Mouse (Mus musculus) forebrain, embryonic 14.5 days (tissue): Measurements from ENCODE around the gene Myocos. TPM values are rescaled to one million over a fixed set of nuclear protein-coding genes. Genes with fewer than 3 reads are reported as not detected.
A peak's percentile ranks its signal among the peaks of the same experiment; 100 is the strongest.
"Not testable (repeated sequence)": the region's sequence is repeated elsewhere in the genome, so short reads cannot be mapped to it uniquely, and the experiment has no call there.

Experiments used
- ATAC-seq: fragments of 200-750 bp; cut with Nextera tagmentation; 2 replicates; pipeline ENCODE4 v1.8.0; 2017; ENCODE audit warnings: mild to moderate bottlenecking, moderate library complexity
- DNase-seq: peaks from one replicate; pipeline ENCODE4 v3.0.0-alpha.2; 2015; ENCODE audit warnings: low spot score
- H3K27ac ChIP-seq: fragments of 300-500 bp; sonication (generic); 2 replicates; pipeline ENCODE4 v1.5.1; 2014; ENCODE audit warnings: low read depth, mild to moderate bottlenecking, control low read depth, low read length, moderate library complexity
- H3K27me3 ChIP-seq: fragments of 300-500 bp; sonication (generic); replicated peaks from 2 replicates; pipeline ENCODE4 v1.6.1; 2014; ENCODE audit warnings: low read length, control low read depth, mixed read lengths; ENCODE audit not compliant: control insufficient read depth, insufficient read depth
- H3K36me3 ChIP-seq: fragments of 300-500 bp; sonication (generic); 2 replicates; pipeline ENCODE4 v1.6.1; 2014; ENCODE audit warnings: low read length, control low read depth; ENCODE audit not compliant: control insufficient read depth, insufficient read depth
- H3K4me1 ChIP-seq: fragments of 300-500 bp; sonication (generic); 2 replicates; pipeline ENCODE4 v1.6.1; 2014; ENCODE audit warnings: antibody characterized with exemption, low read length, control low read depth; ENCODE audit not compliant: control insufficient read depth, insufficient read depth
- H3K4me2 ChIP-seq: fragments of 300-500 bp; sonication (generic); 2 replicates; pipeline ENCODE4 v1.6.1; 2014; ENCODE audit warnings: mild to moderate bottlenecking, control low read depth, low read length
- H3K4me3 ChIP-seq: fragments of 300-500 bp; sonication (generic); 2 replicates; pipeline ENCODE4 v1.5.1; 2014; ENCODE audit warnings: low read depth, low read length, control low read depth
- H3K9ac ChIP-seq: fragments of 300-500 bp; sonication (generic); 2 replicates; pipeline ENCODE4 v1.6.1; 2014; ENCODE audit warnings: mild to moderate bottlenecking, low read length, control low read depth, moderate library complexity
- H3K9me3 ChIP-seq: fragments of 300-500 bp; sonication (generic); replicated peaks from 2 replicates; pipeline ENCODE4 v1.6.1; 2016; ENCODE audit warnings: low read length, control low read depth, mixed read lengths; ENCODE audit not compliant: control insufficient read depth
- WGBS: fragments of 180-500 bp; shearing (Covaris S2); extraction: QIAGEN DNeasy Blood & Tissue Kit; methylation state at CpG from one replicate; pipeline ENCODE4 v1.1.7; 2014; 5-methylcytosine and 5-hydroxymethylcytosine counted together
- polyA plus RNA-seq: library from polyadenylated mRNA; unstranded; fragments of >200 nt; fragmentation: Nextera tagmentation; extraction: Ambion mirVana; gene quantifications from 2 replicates; pipeline ENCODE4 v1.2.1, GENCODE M21; 2014

The Myocos gene
- polyA plus RNA-seq, 1 experiment from 2014 or later, result not detected

DNA sequence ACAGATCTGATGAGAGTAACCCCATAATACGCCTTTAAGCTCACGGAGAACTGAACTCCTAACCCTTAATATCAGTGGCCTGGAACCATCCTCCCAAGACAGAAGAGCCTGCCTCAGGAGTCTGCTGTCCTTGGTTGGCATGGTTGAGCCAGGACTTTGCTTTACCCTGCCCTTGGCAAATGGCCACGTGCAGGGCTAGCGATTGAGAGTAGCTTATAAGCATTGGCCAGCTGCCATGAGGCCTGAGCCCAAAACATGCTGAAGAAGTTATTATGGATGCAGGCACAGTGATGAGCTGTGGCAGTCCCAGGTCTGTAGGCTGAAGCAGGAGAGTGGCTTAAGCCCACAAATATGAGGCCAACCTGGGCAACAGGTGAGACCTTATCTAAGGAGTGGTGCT is 30.2 kb downstream of the Myocos start:
- H3K9ac ChIP-seq, H3K4me3 ChIP-seq, H3K4me2 ChIP-seq, DNase-seq, H3K27me3 ChIP-seq, H3K27ac ChIP-seq, H3K4me1 ChIP-seq, ATAC-seq, H3K9me3 ChIP-seq, H3K36me3 ChIP-seq: not testable (repeated sequence)
- WGBS, result 82% methylated on average over 4 of the region's 4 CpGs

DNA sequence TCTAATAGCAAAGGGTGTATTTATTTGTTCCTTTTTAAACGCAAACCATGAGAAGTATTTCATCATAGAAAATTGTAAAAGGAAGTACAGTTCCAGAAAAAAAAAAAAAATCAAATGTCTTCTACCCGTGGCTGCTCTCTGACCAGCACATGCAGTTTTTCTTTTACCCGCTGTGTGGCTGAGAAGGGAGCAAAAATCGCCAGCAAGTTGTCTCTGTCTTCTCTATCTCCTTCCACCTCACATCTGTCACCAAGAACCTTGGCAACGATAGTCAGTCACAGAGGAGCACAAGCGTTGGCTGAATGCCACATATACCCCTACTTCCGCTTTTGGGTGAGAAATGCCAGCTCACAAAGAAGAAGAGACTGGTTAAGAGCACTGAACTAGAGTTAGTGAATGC is 32.8 kb downstream of the Myocos start:
- no peaks in the 10 kb centered on the region for H3K9me3 ChIP-seq
- no peak overlapping the region for H3K4me3 ChIP-seq
- 56% methylated on average over 7 of the region's 7 CpGs for WGBS
- no peak overlapping the region for H3K27ac ChIP-seq
- DNase-seq, result peak; percentile 63
- H3K27me3 ChIP-seq, result no peaks in the 10 kb centered on the region
- H3K36me3 ChIP-seq, result no peaks in the 10 kb centered on the region
- peak; percentile 32; the same call in 1 of the 2 replicates for ATAC-seq
- no peaks in the 10 kb centered on the region for H3K4me1 ChIP-seq
- H3K4me2 ChIP-seq, result no peak overlapping the region
- no peak overlapping the region for H3K9ac ChIP-seq

DNA sequence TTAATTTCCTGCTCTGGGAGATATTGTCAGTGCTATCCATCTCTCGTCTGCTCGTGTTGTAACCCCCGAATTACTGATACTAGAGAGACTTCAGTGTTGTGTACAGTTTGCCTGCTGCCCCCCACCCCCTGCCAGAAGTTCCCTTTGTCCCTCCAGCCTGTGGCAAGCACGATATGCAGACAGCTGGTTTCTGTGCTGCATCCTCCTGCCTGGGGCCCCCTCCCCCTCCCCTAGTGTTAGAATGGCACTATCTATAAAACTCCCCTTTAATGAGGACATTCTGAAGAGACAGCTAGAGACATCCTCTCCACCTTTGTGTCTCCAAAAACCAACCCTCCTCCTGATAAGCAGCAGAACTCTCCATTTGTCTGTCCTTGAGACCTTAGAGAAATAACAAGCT is 34.1 kb downstream of the Myocos start:
- Histone ChIP-seq H3K27ac (no peak overlapping the region), H3K27me3 (no peaks in the 10 kb centered on the region), H3K4me3 (no peak overlapping the region), H3K4me1 (no peaks in the 10 kb centered on the region), H3K9ac (no peak overlapping the region), H3K9me3 (no peaks in the 10 kb centered on the region), H3K4me2 (no peak overlapping the region), H3K36me3 (no peaks in the 10 kb centered on the region)
- ATAC-seq, result no peak
- DNase-seq, result no peak
- 51% methylated on average over 4 of the region's 4 CpGs for WGBS

DNA sequence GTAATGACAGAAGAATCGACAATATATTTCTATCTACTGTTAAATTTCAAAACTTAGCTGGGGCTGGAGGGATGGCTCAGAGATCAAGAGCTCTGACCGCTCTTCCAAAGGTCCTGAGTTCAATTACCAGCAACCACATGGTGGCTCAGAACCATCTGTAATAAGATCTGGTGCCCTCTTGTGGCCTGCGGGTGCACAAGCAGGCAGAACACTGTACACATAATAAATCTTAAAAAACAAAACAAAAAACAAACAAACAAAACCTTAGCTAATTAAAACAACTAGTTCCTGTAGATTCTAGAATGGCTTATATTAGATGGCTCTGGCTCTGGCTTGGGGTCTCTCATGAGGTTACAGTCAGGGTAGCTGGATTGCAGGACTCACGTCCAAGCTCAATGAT is 37.5 kb downstream of the Myocos start:
- 71% methylated on average over 4 of the region's 4 CpGs for WGBS
- ATAC-seq, result no peak

DNA sequence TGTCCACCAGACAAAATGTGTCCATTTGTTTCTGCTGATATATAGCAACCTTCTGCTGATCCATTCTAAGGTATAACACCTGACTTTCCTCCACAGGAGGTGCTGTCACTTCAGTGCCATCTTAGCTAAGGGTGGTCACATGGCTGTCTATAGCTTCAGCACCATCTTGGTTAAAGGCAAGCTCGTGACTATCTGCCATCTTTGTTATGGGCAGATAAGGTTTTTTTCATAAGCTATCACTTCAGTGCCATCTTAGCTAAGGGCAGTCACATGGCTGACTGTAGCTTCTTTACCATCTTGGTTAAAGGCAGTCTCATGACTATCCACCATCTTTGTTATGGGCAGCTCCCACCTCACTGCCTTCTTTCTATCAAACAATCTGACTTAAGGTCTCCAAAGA is 42.5 kb downstream of the Myocos start:
- Histone ChIP-seq H3K4me3 (no peak overlapping the region), H3K27ac (no peak overlapping the region), H3K9ac (no peak overlapping the region), H3K36me3 (no peaks in the 10 kb centered on the region), H3K27me3 (no peaks in the 10 kb centered on the region), H3K4me2 (no peak overlapping the region), H3K4me1 (no peaks in the 10 kb centered on the region), H3K9me3 (no peaks in the 10 kb centered on the region)
- WGBS, result 72% methylated on average over 1 of the region's 1 CpGs
- DNase-seq, result peak; percentile 84
- ATAC-seq, result peak; percentile 96

More for the DNA sequence above, 37.5 kb downstream of the Myocos start:
- Histone ChIP-seq H3K27me3 (no peaks in the 10 kb centered on the region), H3K4me2 (no peak overlapping the region), H3K4me3 (no peak overlapping the region), H3K36me3 (no peaks in the 10 kb centered on the region), H3K4me1 (no peaks in the 10 kb centered on the region), H3K27ac (no peak overlapping the region), H3K9ac (no peak overlapping the region), H3K9me3 (no peaks in the 10 kb centered on the region)
- DNase-seq, result no peak

DNA sequence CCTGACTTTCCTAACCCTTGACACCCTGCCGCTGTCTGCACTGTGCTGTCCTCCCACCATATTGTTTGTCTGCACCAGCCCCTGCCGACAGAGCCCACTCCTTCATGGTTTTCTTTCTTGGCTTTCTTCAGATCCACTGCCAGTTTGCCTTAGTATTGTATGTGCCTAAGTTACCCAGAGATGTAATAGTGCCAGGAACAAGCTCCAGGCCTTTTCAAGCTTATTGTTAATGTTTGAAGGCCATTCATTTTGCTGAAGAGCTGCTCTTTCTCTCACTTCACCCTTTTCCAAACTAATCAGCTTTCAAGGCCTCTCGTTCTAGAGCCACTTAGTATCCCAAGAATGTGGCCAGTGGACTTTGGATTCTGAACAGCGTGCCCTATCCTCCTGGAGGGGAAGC is 46.8 kb downstream of the Myocos start:
- peak; percentile 32 for DNase-seq
- no peak overlapping the region for H3K4me2 ChIP-seq

DNA sequence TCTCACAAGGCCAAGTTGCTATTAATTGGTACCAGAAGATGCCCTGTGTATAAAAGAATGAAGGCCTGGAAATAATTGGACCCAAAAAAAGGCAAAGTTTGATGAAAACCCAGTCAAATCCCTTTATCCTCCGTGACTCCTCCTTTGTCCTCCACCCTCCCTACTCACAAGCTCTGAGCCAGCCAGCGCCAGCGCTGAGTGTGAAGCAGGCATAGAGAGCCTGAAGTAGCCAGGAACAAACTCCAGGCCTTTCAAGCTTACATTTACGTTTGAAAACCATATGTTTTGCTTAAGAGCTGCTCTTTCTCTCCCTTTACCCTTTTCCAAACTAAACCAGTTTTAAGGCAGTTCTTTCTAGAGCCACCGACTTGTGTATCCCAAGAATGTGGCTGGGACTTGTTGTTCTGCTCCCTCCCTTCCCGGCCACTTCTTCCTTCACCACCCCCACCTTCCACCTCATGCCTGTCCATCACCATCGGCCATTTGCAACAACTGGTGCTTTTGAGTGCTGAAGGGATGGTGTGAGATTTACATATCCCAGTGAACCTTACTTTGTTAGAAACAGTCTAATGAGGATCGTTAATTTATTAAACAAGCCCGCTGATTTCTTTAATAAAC is 48.3 kb downstream of the Myocos start:
- H3K4me2 ChIP-seq, result no peak overlapping the region
- no peak overlapping the region for H3K9ac ChIP-seq
- H3K4me3 ChIP-seq, result no peak overlapping the region
- H3K27me3 ChIP-seq, result no peaks in the 10 kb centered on the region
- peak; percentile 57; the same call in 1 of the 2 replicates for ATAC-seq
- no peak for DNase-seq
- no peaks in the 10 kb centered on the region for H3K36me3 ChIP-seq
- no peaks in the 10 kb centered on the region for H3K9me3 ChIP-seq
- H3K27ac ChIP-seq, result no peak overlapping the region
- 31% methylated on average over 9 of the region's 9 CpGs for WGBS
- H3K4me1 ChIP-seq, result 0 out of 2 replicates have a peak, but pooled peaks cover 4% of the 10 kb centered on the region

More for the DNA sequence above, 46.8 kb downstream of the Myocos start:
- Histone ChIP-seq H3K4me3 (no peak overlapping the region), H3K9me3 (no peaks in the 10 kb centered on the region), H3K27me3 (no peaks in the 10 kb centered on the region), H3K4me1 (0 out of 2 replicates have a peak, but pooled peaks cover 4% of the 10 kb centered on the region), H3K36me3 (no peaks in the 10 kb centered on the region), H3K9ac (no peak overlapping the region), H3K27ac (no peak overlapping the region)
- ATAC-seq, result no peak
- WGBS, result 26% methylated on average over 4 of the region's 4 CpGs

DNA sequence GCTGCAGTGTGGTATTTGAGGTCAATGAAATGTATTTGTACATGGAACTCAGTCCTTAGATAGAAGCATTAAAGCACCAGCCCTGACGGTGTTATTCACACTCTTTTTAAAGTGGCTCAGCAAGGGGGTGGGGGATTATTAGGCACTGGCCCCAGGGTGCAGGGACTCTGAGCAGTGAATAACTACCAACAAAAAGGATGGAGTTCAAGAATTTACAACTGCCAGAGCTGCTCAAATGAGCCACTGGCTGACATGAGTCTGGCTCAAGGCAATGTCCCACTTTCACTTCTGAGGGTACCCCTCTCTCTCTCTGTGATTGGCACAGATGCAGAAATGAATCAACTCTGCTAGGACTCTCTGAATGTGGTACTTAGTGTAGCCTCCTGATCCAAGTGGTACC is 49.9 kb downstream of the Myocos start:
- Histone ChIP-seq H3K9ac (no peak overlapping the region), H3K4me1 (0 out of 2 replicates have a peak, but pooled peaks cover 4% of the 10 kb centered on the region), H3K27me3 (no peaks in the 10 kb centered on the region), H3K4me3 (no peak overlapping the region), H3K9me3 (no peaks in the 10 kb centered on the region), H3K36me3 (no peaks in the 10 kb centered on the region), H3K4me2 (no peak overlapping the region), H3K27ac (no peak overlapping the region)
- DNase-seq (no peak), ATAC-seq (0 out of 2 replicates have a peak, but pooled peaks have one; percentile 16)
- WGBS, result 13% methylated on average over 1 of the region's 1 CpGs

DNA sequence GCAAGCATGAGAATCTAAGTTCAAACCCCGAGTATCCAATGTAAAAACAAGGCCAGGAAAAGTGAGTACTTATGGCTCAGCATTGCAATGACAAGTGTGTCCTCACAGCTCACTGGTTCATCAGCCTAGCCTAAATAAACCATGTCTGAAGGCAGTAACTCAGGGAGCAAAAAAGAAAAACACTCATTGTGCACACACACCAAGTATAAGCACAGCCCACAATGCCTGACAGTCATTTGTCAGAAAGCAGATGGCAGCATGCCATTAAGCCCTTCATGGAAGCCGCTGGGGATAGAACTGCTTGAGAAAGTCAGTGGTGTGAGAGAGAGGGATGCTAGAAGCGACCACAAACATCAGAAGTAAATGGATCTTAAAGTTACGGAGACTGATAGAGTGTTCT is 56.7 kb downstream of the Myocos start:
- Histone ChIP-seq H3K4me1 (no peaks in the 10 kb centered on the region), H3K4me3 (no peak overlapping the region), H3K9me3 (no peaks in the 10 kb centered on the region), H3K9ac (no peak overlapping the region), H3K27me3 (no peaks in the 10 kb centered on the region), H3K27ac (no peak overlapping the region), H3K4me2 (no peak overlapping the region), H3K36me3 (peaks cover 21% of the 10 kb centered on the region; the same call in 1 of the 2 replicates)
- WGBS, result 65% methylated on average over 4 of the region's 4 CpGs
- DNase-seq (peak; percentile 51), ATAC-seq (0 out of 2 replicates have a peak, but pooled peaks have one; percentile 5)
